Mouse (Mus musculus) Patski (cell line): ENCODE measurements around the gene Vmn1r26. TPM values are rescaled to one million over a fixed set of nuclear protein-coding genes. Genes with fewer than 3 reads are reported as not detected.
"Not testable (repeated sequence)": the region's sequence is repeated elsewhere in the genome, so short reads cannot be mapped to it uniquely, and the experiment has no call there.

ENCODE experiments used
- ATAC-seq: fragments of 100-300 bp; one replicate; pipeline ENCODE4 v1.8.0; 2021
- CTCF ChIA-PET: fragments of 350-600 bp; sonication (Branson Sonifier 250); formaldehyde crosslinking; loops from one replicate; lab custom pipeline; 2022; ENCODE audit warnings: inconsistent platforms; lab: Charles Lee
- POLR2A ChIA-PET: fragments of 350-600 bp; sonication (Branson Sonifier 250); formaldehyde crosslinking; loops from one replicate; lab custom pipeline; 2022; ENCODE audit warnings: antibody characterized with exemption, inconsistent platforms; lab: Charles Lee
- DNase-seq: peaks from one replicate; pipeline ENCODE4 v3.0.0-alpha.2; 2011; ENCODE audit warnings: low read depth, low spot score
- H3K27me3 ChIP-seq: fragments of 371-371 bp; one replicate; pipeline ENCODE4 v1.5.1; 2021
- CTCF ChIP-seq: fragments of 100-300 bp; IDR thresholded peaks from one replicate; pipeline ENCODE4 v1.5.1; 2021
- in situ Hi-C: fragments of 300-500 bp; cut with MboI; formaldehyde crosslinking; loops from 3 replicates; pipeline ENCODE4 v1.11.1; 2018; ENCODE audit warnings: low pct_unique_long_range_greater_than_20kb, mixed read lengths
- polyA plus RNA-seq: library from polyadenylated mRNA; unstranded; gene quantifications from one replicate; pipeline ENCODE4 v1.2.3, GENCODE M21; 2021

The Vmn1r26 gene
- not detected for polyA plus RNA-seq

- POLR2A ChIA-PET, result no interaction called here
- TF ChIP-seq CTCF, result no peak
These were observed at the start of gene Vmn1r26 for GRCm38 (mm10) chr6:58015059-58015458. Gene Vmn1r26 (minus strand): TSS chr6:58015159.

GRCm38 (mm10) chr6:58044025-58044424, 29.1 kb upstream of the Vmn1r26 start:
- DNase-seq, result no peak
- TF ChIP-seq CTCF, result no peak
- CTCF ChIA-PET, result no interaction called here
- no peaks in the 10 kb centered on the region for H3K27me3 ChIP-seq
- POLR2A ChIA-PET, result no interaction called here
- ATAC-seq, result no peak
- in situ Hi-C loops, result no loop called here

More at GRCm38 (mm10) chr6:58015059-58015458, at the start of gene Vmn1r26:
- no peaks in the 10 kb centered on the region for H3K27me3 ChIP-seq
- CTCF ChIA-PET, result no interaction called here
- DNase-seq (no peak), ATAC-seq (no peak)
- in situ Hi-C loops, result no loop called here

- DNase-seq, CTCF ChIA-PET, in situ Hi-C loops, POLR2A ChIA-PET, ATAC-seq, H3K27me3 ChIP-seq: not testable (repeated sequence)
These were observed 2.5 kb upstream of the Vmn1r26 start for GRCm38 (mm10) chr6:58017478-58017877.

GRCm38 (mm10) chr6:57980710-57981109, 34.2 kb downstream of the Vmn1r26 start, which contains the start of gene Vmn1r25:
Gene Vmn1r25 (minus strand): TSS chr6:57980810.
- ChIA-PET CTCF (no interaction called here), POLR2A (no interaction called here)
- TF ChIP-seq CTCF, result no peak
- DNase-seq (no peak), ATAC-seq (no peak)
- H3K27me3 ChIP-seq, result no peaks in the 10 kb centered on the region
- in situ Hi-C loops, result no loop called here

- H3K27me3 ChIP-seq, DNase-seq, ATAC-seq, POLR2A ChIA-PET, CTCF ChIA-PET: not testable (repeated sequence)
- in situ Hi-C loops, result loop anchor here (10.0 kb wide), 1 partner anchor 453 kb away; no protein-coding TSS in a partner anchor
These were observed 53.6 kb downstream of the Vmn1r26 start, which contains the start of gene Vmn1r24 for GRCm38 (mm10) chr6:57961403-57961802. Gene Vmn1r24 (minus strand): TSS chr6:57961503.

Other genes with a start within 250 kb of the Vmn1r26 start
- 96.0 TPM for gene Vopp1, start 190.0 kb downstream of the Vmn1r26 start, polyA plus RNA-seq
- gene Vmn1r21, start 164.8 kb downstream of the Vmn1r26 start, polyA plus RNA-seq, result not detected
- gene Vmn1r22, start 107.1 kb downstream of the Vmn1r26 start, polyA plus RNA-seq, result not detected
- not detected for gene Vmn1r23, start 88.3 kb downstream of the Vmn1r26 start, polyA plus RNA-seq
- not detected for gene Vmn1r24, start 53.7 kb downstream of the Vmn1r26 start, polyA plus RNA-seq
- not detected for gene Vmn1r25, start 34.3 kb downstream of the Vmn1r26 start, polyA plus RNA-seq
- gene Vmn1r27, start 203.7 kb upstream of the Vmn1r26 start, polyA plus RNA-seq, result not detected
- not detected for gene Vmn1r28, start 246.9 kb upstream of the Vmn1r26 start, polyA plus RNA-seq